Mouse (Mus musculus) cortical plate, adult 2 months (tissue): ENCODE data around the gene Cyp24a1. TPM values are rescaled to one million over a fixed set of nuclear protein-coding genes. Genes with fewer than 3 reads are reported as not detected.

ENCODE experiments used
- H3K27ac ChIP-seq: fragments of 200-500 bp; 2 replicates; pipeline ENCODE4 v1.5.1; 2012; ENCODE audit warnings: low read length, control low read depth, inconsistent platforms; ENCODE audit not compliant: insufficient read depth
- H3K4me1 ChIP-seq: fragments of 200-500 bp; 2 replicates; pipeline ENCODE4 v1.6.1; 2011; ENCODE audit warnings: low read length; ENCODE audit not compliant: control insufficient read depth, insufficient read depth
- H3K4me3 ChIP-seq: fragments of 200-500 bp; 2 replicates; pipeline ENCODE4 v1.5.1; 2011; ENCODE audit warnings: mild to moderate bottlenecking, low read length, control low read depth; ENCODE audit not compliant: insufficient read depth
- CTCF ChIP-seq: fragments of 200-500 bp; IDR thresholded peaks from 2 replicates; pipeline ENCODE4 v1.5.1; 2011; ENCODE audit warnings: mild to moderate bottlenecking, control low read depth, low read length; ENCODE audit not compliant: insufficient read depth; ENCODE audit errors: extremely low read depth
- POLR2A ChIP-seq: fragments of 200-500 bp; IDR thresholded peaks from 2 replicates; pipeline ENCODE4 v1.6.1; 2011; ENCODE audit warnings: mild to moderate bottlenecking, low read length, control low read depth; ENCODE audit not compliant: insufficient read depth; ENCODE audit errors: extremely low read depth
- polyA plus RNA-seq: library from polyadenylated mRNA; depleted of rRNA; stranded (reverse); fragments of >200 nt; gene quantifications from 2 replicates; pipeline ENCODE4 v1.2.3, GENCODE M21; 2012; rRNA removed

Gene Cyp24a1
- polyA plus RNA-seq, 1 experiment = 0.15 TPM

DNA sequence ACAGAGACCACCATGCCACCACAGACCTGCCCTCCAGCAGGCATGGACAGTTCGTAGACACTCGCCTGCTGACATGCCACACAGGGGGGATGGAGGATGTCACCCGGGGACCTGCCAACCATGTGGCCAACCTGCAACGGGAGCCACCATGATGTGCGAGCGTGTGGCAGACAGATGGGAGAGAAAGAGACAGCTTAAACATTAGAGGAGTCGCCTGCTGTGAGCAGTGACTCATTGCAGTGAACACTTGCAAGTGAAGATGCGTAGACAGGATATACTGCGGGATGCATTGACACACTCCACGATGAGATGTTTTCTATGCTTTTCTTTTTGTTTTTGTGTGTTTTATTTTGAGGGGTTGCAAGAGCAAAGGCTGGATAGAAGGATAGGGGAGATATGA, 49.3 kb downstream of the Cyp24a1 start:
- no peak for TF ChIP-seq POLR2A
- TF ChIP-seq CTCF = no peak
- no peak overlapping the region for H3K27ac ChIP-seq
- H3K4me3 ChIP-seq = no peak overlapping the region
- no peaks in the 10 kb centered on the region for H3K4me1 ChIP-seq

DNA sequence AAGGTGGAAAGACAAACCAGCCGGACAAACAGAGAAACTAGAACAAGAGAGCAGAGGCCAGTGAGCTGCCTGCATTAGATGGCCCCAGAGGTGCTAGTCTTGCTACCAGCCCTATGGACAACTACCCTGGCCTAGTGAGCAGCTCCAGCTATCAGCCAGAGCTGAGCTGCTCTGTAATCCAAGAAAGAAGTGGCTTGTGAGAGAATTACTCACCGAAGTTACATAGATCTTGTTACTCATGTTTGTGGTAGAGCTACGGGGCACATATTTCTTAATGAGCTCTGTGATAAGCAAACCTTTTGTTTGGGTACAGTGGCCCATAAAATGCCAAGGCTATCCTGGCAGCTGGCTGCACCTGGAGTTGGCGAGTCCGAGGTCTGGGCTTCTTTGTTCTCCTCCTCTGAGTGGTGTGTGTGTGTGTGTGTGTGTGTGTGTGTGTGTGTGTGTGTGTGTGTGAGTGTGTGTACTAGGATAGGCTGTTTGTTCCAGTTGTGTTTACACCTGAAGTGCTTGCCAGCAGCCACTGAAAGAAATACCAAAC, 50.0 kb downstream of the Cyp24a1 start:
- TF ChIP-seq POLR2A (no peak), CTCF (no peak)

DNA sequence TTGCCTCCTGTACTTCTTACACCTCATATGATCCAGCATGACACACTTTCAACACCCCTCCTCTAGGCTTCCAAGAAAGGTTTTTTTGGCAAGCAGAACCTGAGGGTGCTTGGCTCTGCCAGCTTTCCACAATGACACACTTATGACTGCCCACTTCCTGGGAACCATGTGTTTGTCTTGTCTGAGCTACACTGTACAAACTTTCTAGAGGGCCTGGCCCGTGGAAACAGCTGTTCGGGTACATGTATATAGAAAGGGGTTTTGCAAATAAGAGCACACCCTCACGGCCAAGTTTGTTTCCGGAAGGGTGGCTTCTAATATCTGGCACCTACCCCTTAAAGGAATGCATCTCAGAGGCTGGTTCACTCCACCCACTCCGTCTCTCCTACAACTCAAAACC, 51.1 kb downstream of the Cyp24a1 start:
- Histone ChIP-seq H3K4me1 (no peaks in the 10 kb centered on the region), H3K4me3 (no peak overlapping the region), H3K27ac (no peak overlapping the region)
- TF ChIP-seq POLR2A (no peak), CTCF (no peak)

More for the DNA sequence above, 50.0 kb downstream of the Cyp24a1 start:
- H3K27ac ChIP-seq = no peak overlapping the region
- H3K4me1 ChIP-seq = no peaks in the 10 kb centered on the region
- no peak overlapping the region for H3K4me3 ChIP-seq

DNA sequence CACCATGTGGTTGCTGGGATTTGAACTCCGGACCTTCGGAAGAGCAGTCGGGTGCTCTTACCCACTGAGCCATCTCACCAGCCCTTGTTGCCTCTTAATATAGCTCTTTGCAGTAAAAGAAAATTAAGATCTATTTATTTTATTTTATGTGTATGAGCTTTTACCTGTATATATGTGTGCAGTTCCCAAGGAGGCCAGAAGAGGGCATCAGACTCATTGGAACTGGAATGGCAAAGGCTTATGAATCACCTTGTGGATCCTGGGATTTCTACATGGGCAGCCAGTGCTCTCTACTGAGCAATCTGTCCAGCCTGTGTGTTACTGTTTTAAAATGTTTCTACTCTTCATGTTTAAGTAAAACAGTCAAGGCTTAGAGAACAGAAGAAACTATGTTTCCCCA, 54.4 kb downstream of the Cyp24a1 start:
- H3K4me3 ChIP-seq = no peak overlapping the region
- no peak overlapping the region for H3K27ac ChIP-seq
- H3K4me1 ChIP-seq = no peaks in the 10 kb centered on the region
- TF ChIP-seq POLR2A (no peak), CTCF (0 out of 2 replicates have a peak, but pooled peaks have one; percentile 13)

DNA sequence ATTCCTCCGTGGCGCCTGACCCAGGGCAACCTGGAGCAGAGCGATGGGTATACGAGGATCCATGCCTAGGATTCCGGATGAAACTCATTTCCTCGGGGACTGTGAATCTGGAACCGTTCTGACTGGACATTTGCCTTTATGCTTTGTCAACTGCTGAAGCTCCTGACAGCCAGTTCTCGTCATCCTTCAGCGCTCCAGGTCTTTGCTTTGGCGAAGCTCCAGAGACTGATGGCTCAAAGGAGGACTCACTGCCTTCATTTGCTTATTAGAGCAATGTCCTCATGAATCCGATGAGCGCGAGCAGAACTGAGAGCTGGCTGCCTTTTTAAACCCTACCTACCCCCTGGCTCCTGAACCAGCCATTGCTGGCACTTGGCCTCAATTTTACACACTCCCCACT, 58.2 kb downstream of the Cyp24a1 start:
- Histone ChIP-seq H3K27ac (no peak overlapping the region), H3K4me1 (no peaks in the 10 kb centered on the region), H3K4me3 (no peak overlapping the region)
- TF ChIP-seq POLR2A (no peak), CTCF (no peak)

DNA sequence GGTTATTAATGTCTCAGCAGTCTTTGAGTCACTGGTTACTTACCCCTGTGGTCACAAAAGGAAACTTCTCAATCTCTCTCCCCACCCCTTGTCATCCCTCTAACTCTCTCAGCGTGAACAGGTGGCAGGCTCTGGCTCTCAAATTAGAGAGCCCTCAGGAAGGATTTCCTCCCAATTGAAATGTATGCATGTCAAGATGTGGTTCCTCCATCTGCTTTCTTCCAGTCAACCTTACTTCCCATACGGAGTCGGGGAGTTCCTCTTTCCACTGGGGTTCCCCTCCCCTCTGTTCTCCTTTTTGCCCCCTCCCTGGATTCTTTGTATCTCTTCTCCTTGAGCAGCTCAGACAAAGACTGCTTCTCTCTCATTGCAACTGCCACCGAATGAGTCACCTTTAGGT, 60.7 kb downstream of the Cyp24a1 start:
- TF ChIP-seq POLR2A (no peak), CTCF (no peak)
- Histone ChIP-seq H3K4me1 (no peaks in the 10 kb centered on the region), H3K4me3 (no peak overlapping the region), H3K27ac (no peak overlapping the region)

Other genes with a start within 250 kb of the Cyp24a1 start
- gene Bcas1, start 69.3 kb downstream of the Cyp24a1 start, polyA plus RNA-seq = 141 and 164 TPM in 2 replicates
- 29.4 and 33.2 TPM in 2 replicates for gene Pfdn4, start 717 bp downstream of the Cyp24a1 start, polyA plus RNA-seq
- gene 4930470P17Rik, start 104.9 kb upstream of the Cyp24a1 start, polyA plus RNA-seq = not detected in 2 replicates
- gene Dok5, start 234.7 kb upstream of the Cyp24a1 start, polyA plus RNA-seq = 32.0 and 32.9 TPM in 2 replicates